Mouse (Mus musculus) left cerebral cortex, adult 18-20 months (tissue): ENCODE measurements around the gene B2m. TPM values are rescaled to one million over a fixed set of nuclear protein-coding genes. Genes with fewer than 3 reads are reported as not detected.
A peak's percentile ranks its signal among the peaks of the same experiment; 100 is the strongest.
"Not testable (repeated sequence)": the region's sequence is repeated elsewhere in the genome, so short reads cannot be mapped to it uniquely, and the experiment has no call there.

Experiments
- DNase-seq, 2 experiments: peaks; one replicate each; pipeline ENCODE4 v3.0.0; 2021 to 2022; ENCODE audit warnings: low spot score in 2 of 2, mixed read lengths in 1 of 2
- long read RNA-seq, 2 experiments: library from polyadenylated mRNA; stranded (forward); transcript quantifications; one replicate each; pipeline ENCODE4 v2.0.0; 2021
- total RNA-seq, 2 experiments: library from RNA; stranded (reverse); gene quantifications; 2 replicates each; pipeline ENCODE4 v1.2.3; 2021

The B2m gene
- 100 to 1,000 TPM; 121 to 139 TPM for total RNA-seq
- long read RNA-seq, experiment 1, transcript B2m-201 (4 exons, 860 nt), result major isoform, 75 of 82 reads
- long read RNA-seq, experiment 1, partial matches to known transcripts, result 5 of 82 reads
- long read RNA-seq, experiment 1, other reads (novel, unspliced or antisense), result 2 of 82 reads
- long read RNA-seq, experiment 2, transcript B2m-201 (4 exons, 860 nt), result major isoform, 56 of 56 reads
- long read RNA-seq, experiment 2, partial matches to known transcripts, result 0 of 56 reads
- long read RNA-seq, experiment 2, other reads (novel, unspliced or antisense), result 0 of 56 reads

- DNase-seq, result peak; percentile 91
These were observed at the start of gene B2m for GRCm38 (mm10) chr2:122147508-122148241. TSS of gene B2m (plus strand) at chr2:122147686.

GRCm38 (mm10) chr2:122097686-122098085 lies 49.8 kb upstream of the B2m start:
- not testable (repeated sequence) for DNase-seq

DNA sequence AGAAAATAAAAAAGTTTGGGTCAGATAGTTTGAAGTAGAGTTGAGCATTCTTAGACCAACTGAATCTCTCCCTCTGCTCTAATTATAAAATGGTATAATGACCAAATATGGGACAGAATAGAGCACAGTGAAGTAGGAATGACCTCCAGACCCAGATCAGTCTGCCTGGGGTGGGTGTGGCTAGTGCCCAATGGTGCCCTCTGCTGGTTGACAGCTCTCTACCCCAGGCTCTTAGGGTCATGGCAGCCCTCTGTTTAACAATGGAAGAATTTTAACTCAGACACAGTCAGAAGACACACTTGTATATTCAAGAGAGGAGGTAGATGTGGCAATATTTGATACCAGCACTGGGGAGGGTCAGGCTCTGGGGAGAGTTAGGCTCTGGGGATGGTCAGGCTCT lies 45.4 kb upstream of the B2m start:
- no peak for DNase-seq

GRCm38 (mm10) chr2:122108101-122108500 lies 39.4 kb upstream of the B2m start:
- DNase-seq, result no peak

GRCm38 (mm10) chr2:122109714-122110113 lies 37.8 kb upstream of the B2m start:
- DNase-seq, result no peak

GRCm38 (mm10) chr2:122116888-122117287 lies 30.6 kb upstream of the B2m start:
- no peak for DNase-seq

DNA sequence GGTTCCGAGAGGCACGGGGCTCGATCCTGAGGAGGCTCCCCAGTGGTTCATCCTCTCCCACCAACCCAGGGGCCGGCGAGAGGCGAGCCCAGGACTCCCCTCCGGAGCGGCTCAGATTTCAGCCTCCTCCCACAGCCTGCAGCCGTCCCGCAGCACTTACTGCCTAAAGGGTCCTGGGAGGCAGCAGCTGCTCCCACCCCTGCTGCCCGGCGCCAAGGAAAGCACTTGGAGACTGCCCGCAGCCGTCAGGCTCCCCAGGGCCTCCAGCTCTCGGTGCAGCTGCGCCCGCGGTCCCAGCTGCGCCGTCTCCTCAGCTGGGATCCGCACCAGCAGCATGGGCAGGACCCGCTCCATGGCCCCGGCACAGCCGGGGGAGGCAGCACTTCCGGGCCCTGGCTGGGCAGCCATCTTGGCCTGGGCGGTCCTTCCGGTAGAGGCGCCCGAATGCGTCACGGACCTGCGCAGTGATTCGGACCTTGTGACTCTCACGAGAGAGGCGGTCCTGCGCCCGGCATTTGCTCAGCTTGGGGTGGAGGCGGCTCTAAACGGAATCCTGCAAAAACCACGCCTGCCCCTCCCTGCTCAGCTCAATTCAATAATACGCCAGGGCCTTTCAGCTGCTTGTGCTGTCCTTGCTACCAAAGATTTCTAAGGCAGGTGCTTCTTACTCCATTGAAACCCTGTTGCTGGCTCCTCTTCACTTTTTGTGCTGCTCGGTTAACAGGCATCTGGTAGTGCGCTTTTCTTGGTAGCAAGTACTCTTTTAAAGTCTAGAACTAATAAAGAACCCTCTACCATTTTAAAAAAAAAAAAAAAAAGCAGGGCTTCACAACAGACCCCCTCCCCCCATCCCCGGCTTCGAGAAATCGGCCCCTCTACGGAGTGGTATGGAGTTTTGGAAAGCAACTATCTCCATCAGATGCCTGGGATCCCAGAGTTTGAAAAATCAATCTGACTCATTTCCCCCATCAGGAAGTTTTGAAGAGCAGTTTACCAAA lies 29.2 kb upstream of the B2m start, which contains the start of gene Spg11:
Gene Spg11, minus strand, starts transcription at position 426 of the 998 bp plus-strand sequence.
- DNase-seq, result peak; percentile 98 to 99

DNA sequence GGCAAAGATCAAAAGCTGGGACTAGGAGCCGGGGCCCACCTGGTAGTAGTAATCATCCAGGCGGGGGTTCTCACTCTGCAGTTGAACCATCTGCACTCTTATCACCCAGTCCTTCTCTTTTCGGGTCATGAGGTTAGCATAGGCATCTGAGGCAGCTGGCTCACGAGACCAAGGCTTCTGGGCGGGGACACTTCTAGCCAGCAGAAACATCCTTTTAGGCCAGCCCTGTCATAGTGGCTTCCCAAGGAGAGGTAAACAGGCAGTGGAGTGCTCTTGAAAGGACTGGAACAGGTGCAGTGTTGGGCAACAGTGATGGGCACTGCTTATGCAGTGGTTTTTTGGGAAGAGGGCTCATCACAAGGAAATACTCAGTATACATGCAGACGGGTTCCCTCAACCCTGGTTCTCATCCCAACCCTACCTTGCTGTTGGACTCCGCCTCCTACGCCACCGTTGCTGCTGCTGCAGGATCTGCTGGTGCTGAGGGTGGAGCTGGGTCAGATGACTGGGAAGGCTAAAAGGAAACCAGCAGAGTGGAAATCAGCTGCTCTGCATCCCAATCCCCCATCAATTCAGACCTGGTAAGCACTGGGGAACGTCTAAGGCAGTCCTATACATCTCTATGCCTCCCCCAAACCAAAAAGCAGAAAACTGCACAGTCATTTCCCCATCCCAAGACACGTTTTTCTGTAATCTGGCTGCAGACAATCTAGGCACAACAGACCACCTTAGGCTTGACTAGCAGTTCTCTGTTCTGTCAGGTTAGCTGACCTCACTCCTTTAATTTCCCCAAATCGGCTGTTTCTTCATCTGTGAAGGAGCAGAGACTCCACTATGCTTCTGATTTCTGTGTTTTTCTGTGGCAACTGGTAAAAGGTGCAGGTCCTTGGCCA lies 21.6 kb upstream of the B2m start:
- DNase-seq, result no peak

DNA sequence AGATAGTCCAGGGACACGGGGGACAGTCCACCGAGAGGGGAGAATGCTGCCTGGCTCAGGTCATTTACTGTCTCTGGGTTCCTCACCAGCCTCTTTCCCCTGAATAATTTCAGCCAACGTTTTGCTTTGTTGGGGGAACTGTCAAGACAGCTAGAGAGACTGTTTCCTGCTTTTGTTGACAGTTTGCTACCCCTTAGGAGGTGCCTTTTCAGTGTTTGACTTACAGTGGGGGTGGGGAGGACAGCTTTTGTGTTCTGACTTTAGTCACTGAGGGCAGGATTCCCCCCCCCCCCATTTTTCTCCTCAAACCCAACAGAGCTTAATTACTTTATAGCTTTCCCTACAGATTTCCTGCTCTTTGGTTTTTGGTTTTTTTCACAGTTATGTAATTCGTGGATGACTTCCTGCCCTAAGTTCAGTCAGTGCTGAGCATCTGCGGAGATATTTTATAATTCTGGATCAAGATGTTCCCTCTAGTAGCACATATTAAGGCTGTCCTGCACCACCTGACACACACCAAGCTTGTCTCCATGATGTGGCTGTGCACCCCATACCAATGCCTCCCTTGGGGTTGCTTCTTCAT lies 20.6 kb upstream of the B2m start:
- no peak for DNase-seq

- DNase-seq, result no peak
These were observed 19.9 kb upstream of the B2m start for GRCm38 (mm10) chr2:122127635-122128034.

GRCm38 (mm10) chr2:122132078-122132477 lies 15.4 kb upstream of the B2m start:
- DNase-seq, result no peak

DNA sequence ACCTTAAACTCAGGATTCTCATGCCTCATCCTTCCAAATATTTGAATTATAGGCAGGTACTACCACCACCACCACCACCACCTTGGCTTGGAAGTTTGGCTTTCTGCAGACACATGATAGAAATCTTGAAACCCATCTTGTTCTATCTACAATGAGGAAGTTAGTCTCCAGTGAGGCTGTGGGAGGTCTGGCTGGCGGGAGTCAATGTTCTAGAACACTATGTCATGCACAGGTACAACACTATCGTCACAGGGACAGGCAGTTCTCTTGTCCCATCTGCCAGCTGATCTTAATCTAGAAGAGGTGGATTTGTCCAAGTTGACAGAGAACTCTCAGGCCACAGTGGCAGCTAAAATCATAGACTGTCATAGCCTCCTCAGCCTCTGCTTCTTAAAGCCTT lies 14.9 kb upstream of the B2m start:
- DNase-seq, result no peak

DNA sequence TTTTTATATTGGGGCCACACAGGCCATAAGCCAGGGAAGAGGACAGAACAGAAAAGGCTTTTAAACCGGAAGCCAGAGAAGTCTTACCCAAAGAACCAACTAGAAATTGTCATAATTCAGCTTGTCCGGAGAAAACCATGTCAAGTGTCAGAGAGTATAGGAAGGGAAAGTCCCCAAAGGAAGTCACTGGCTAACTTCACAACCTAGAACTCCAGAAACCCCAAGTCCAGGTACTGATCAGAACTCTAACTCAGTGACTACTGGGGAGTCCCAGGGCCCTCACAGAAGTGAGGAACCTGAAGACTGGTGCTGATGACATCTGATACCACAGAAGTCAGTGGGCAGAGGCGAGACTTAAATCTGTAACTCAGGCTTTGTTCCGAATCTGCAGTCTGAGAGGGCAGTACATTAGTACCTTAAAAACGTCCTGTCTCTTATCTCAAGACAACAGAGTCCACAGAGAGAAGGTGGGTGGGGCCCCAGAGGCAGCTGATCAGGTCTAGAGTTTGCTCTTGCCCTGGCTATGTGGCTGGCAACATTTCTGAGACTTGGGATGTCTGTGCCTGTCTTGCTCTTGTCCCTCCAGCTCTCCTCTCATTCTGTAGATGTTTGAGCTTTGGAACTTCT lies 9.5 kb upstream of the B2m start:
- DNase-seq, result no peak

DNA sequence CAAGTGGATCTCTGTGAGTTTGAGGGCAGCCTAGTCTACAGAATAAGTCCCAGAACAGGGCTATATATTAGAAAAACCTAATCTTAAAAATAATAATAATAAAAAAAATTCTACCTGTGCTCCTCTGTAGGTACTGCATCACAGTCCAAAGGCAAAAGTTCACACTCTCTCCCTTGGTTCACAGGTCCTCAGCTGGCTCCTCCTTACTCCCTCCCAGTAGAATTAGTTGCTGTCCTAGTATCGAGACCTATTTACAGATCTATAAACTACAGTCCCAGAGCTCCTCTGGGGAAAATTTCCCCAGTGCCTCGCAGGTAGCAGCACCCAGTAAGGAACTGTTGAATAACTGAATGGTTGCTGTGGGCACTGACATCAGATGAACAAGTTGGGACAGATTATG lies 6.7 kb upstream of the B2m start:
- DNase-seq, result no peak

DNA sequence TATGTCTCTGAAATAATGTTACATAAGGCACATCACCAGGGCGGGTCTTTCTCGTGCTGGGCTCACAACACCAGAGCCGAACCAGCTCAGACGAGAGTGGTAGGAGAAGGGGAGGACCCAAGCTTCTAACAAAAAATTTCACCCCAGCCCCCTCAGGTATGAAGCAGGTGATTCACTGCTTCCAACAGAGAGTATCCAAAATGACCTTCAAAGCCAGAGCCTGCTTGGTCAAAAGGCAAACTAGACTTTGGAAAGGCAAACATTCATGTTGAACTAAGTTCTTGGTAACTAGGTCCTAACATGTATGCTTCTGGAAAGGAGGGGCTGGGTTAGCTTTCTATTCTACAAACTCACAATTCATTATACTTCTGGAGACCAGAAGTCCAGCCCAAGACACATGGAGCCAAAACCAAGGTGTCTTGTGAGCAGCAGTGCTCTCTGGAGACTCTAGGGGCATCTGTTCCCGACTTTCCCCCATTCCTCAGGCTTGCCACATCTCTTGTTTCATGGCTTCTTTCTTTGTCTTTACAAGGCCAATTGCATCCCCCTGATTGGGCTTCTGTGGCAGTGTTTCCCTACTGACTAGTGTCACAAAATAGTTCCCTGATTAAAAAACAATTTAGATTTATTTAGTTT lies 6.0 kb upstream of the B2m start:
- DNase-seq, result no peak

DNA sequence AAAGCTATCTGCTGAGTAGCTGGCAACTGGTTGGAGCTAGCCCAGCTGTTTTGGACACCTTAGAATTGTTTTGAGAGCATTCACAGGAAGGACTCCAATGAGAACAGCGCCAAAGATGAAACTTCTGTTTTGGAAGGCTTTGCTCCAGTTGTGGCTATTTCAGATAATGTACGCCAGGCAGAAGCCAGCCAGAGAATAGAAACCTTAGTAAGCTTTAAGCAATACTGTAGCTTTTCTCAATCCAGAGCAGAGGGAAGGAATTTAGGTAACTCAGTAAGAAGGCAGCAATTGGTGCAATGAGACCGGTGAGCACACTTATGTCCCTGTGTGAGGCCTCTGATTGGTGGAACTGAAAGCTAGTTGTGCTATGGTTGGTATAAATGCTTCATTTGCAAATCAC lies 4.4 kb upstream of the B2m start:
- DNase-seq, result no peak

DNA sequence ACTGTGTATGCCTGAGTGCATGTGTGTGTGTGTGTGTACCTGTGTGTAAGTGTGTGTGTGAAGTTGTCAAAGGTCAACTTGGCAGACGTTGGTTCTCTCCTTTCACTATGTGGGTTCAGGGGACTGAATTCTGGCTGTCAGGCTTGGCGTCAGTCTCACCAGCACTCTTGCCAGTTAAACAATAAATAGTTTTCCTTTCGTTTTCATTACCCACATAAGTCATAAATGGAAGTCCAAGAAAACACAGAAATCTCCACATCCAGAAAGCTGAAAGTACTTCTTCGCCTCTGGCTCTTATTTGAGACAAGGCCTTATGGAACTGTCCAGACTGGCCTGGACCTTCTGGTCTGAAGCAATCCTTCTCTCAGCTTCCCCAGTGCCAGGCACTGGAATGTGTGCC lies 1.7 kb upstream of the B2m start:
- DNase-seq, result no peak

DNA sequence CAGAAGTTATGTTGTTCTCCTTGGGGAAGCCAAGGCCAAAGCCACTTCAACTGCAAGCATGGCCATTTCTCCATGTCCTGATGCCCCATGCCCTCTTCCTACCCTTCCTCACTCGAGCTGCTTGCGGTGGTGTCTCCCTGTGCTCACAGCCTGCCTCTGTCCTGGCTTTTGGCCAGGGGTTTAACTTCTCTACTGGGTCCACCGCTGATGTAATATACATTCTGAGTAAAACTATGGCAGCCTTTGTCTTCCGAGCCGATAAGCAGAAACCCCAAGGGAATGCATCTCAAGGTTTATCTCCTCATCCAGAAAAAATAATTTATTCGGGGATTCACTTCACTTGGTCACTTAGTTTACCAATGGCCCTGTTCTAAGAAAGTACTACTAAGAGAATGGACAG lies 799 bp upstream of the B2m start:
- no peak for DNase-seq
